Mouse (Mus musculus) heart, embryonic 13.5 days (tissue): ENCODE data around the gene Hic1. TPM values are rescaled to one million over a fixed set of nuclear protein-coding genes. Genes with fewer than 3 reads are reported as not detected.

ENCODE experiments used
- ATAC-seq: fragments of 200-750 bp; cut with Nextera tagmentation; 2 replicates; pipeline ENCODE4 v1.8.0; 2017; ENCODE audit warnings: moderate TSS enrichment; ENCODE audit not compliant: insufficient number of reproducible peaks, low FRiP score, low TSS enrichment; ENCODE audit errors: extremely low read depth
- H3K27ac ChIP-seq: fragments of 300-500 bp; sonication (generic); replicated peaks from 2 replicates; pipeline ENCODE4 v1.5.1; 2015; ENCODE audit warnings: moderate library complexity, mild to moderate bottlenecking, inconsistent platforms
- H3K27me3 ChIP-seq: fragments of 300-500 bp; sonication (generic); replicated peaks from 2 replicates; pipeline ENCODE4 v1.6.1; 2015; ENCODE audit warnings: mild to moderate bottlenecking, inconsistent platforms
- H3K36me3 ChIP-seq: fragments of 300-500 bp; sonication (generic); 2 replicates; pipeline ENCODE4 v1.6.1; 2015; ENCODE audit warnings: mild to moderate bottlenecking, inconsistent platforms
- H3K4me1 ChIP-seq: fragments of 300-500 bp; sonication (generic); 2 replicates; pipeline ENCODE4 v1.6.1; 2015; ENCODE audit warnings: inconsistent platforms
- H3K4me2 ChIP-seq: fragments of 300-500 bp; sonication (generic); 2 replicates; pipeline ENCODE4 v1.6.1; 2015; ENCODE audit warnings: inconsistent platforms, mild to moderate bottlenecking, moderate library complexity
- H3K4me3 ChIP-seq: fragments of 300-500 bp; sonication (generic); 2 replicates; pipeline ENCODE4 v1.5.1; 2015; ENCODE audit warnings: moderate library complexity, mild to moderate bottlenecking, inconsistent platforms
- H3K9ac ChIP-seq: fragments of 300-500 bp; sonication (generic); 2 replicates; pipeline ENCODE4 v1.6.1; 2015; ENCODE audit warnings: inconsistent platforms, mild to moderate bottlenecking, moderate library complexity
- H3K9me3 ChIP-seq: fragments of 300-500 bp; sonication (generic); 2 replicates; pipeline ENCODE4 v1.6.1; 2016; ENCODE audit warnings: inconsistent platforms
- WGBS: fragments of 180-500 bp; shearing (Covaris S2); methylation state at CpG from one replicate; pipeline ENCODE4 v1.1.7; 2015; ENCODE audit warnings: mixed read lengths; 5-methylcytosine and 5-hydroxymethylcytosine counted together
- polyA plus RNA-seq: library from polyadenylated mRNA; unstranded; fragments of >200 nt; fragmentation: Nextera tagmentation; extraction: Ambion mirVana; gene quantifications from 2 replicates; pipeline ENCODE4 v1.2.1, GENCODE M21; 2015

Gene Hic1
- polyA plus RNA-seq, 1 experiment from 2014 or later, result 9.4 TPM

DNA sequence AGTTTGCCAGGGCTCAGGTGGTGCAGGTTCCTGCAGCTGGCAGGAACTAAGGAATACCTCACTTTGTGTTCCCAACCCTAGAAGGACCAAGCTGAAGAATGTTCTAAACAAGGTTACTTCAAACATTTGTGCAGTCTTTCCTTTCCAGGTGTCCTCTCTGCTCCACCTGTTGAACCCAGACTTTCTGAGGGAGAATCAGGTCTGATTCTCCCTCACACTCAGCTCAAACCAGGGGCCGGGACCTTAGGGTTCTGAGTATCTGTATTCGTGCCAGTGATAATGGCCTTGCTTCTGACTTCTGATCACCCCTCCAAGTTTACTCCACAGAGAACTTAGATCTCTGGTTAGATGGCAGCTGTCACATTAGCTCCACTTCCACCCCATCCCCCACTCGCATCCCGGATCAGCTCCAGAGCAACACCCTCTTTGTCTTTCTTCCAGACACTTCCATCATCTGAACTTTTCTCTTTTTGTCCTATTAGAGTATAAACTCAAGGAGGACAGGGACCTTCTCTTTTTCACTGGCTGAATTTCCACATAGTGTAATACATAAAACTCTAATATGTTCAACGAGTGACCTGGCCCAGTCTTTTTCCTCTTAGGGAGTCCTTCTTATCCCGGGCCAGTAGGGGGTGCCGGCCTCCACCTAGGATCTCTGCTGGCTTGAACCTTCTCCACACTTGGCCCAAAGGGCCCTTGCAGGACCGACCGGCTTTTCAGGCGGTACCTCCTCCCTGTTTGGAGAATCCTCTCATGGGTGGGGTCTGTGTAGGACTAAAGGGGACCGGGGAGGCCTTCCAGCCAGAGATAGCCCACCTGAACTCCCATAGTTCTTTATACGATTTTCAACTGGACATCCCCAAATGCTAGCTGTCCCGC lies 23.3 kb upstream of the Hic1 start:
- ATAC-seq, result peak; percentile 29; the same call in 1 of the 2 replicates
- H3K4me2 ChIP-seq, result peak overlapping the region; percentile 89
- H3K4me1 ChIP-seq, result peaks cover 70% of the 10 kb centered on the region
- 22% methylated on average over 13 of the region's 13 CpGs for WGBS
- H3K4me3 ChIP-seq, result peak overlapping the region; percentile 70
- H3K9ac ChIP-seq, result peak overlapping the region; percentile 87
- no peaks in the 10 kb centered on the region for H3K36me3 ChIP-seq
- H3K27ac ChIP-seq, result peak overlapping the region; percentile 89
- H3K9me3 ChIP-seq, result no peaks in the 10 kb centered on the region
- H3K27me3 ChIP-seq, result peaks cover 58% of the 10 kb centered on the region

- H3K27ac ChIP-seq, result peak overlapping the region; percentile 36
- ATAC-seq, result no peak
Observed at GRCm38 (mm10) chr11:75191841-75192240, 22.5 kb upstream of the Hic1 start.

DNA sequence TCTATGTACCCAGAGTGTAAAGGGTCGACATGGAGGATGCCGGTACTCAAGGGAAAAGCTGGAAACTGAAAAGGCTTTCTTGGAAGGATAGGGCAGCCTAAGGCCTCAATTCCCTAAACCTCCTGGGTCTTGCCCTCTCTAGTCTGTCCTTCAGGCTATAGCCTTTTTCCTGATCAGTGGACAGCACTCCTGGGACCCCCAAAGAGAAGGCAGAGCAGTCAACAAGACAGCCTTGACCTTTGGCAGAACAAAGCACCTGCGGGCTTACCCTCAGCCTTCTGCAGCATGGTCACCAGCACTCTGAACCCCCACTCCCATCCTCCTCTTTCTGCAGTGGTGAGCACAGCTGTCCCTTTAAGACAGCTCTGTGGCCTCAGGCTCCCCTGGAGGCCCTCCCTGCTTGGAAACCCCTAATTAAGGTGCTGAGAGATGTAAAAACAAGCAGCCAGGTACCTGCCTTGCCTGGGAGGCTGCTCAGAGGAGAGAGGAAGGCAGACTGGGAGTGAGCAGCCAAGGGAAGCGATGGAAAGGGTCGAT lies 21.7 kb upstream of the Hic1 start, which contains the start of gene Dph1:
Dph1 (minus strand) TSS at position 337 of the 537 bp plus-strand sequence.
- peaks cover 68% of the 10 kb centered on the region for H3K4me1 ChIP-seq
- peaks cover 42% of the 10 kb centered on the region for H3K27me3 ChIP-seq
- H3K27ac ChIP-seq, result peak within 1 kb of the TSS; percentile 64
- 55% methylated on average over 5 of the region's 5 CpGs for WGBS
- peak within 1 kb of the TSS; percentile 89 for H3K9ac ChIP-seq
- peaks cover 1% of the 10 kb centered on the region; the same call in 1 of the 2 replicates for H3K36me3 ChIP-seq
- peak within 1 kb of the TSS; percentile 98 for H3K4me2 ChIP-seq
- peak within 1 kb of the TSS; percentile 95 for H3K4me3 ChIP-seq
- H3K9me3 ChIP-seq, result no peaks in the 10 kb centered on the region
- no peak for ATAC-seq

More at GRCm38 (mm10) chr11:75191841-75192240, 22.5 kb upstream of the Hic1 start:
- Histone ChIP-seq H3K4me1 (peaks cover 70% of the 10 kb centered on the region), H3K9ac (peak overlapping the region; percentile 40; the same call in 1 of the 2 replicates), H3K36me3 (no peaks in the 10 kb centered on the region), H3K9me3 (no peaks in the 10 kb centered on the region), H3K4me3 (no peak overlapping the region), H3K27me3 (peaks cover 51% of the 10 kb centered on the region), H3K4me2 (peak overlapping the region; percentile 18; the same call in 1 of the 2 replicates)
- 36% methylated on average over 6 of the region's 6 CpGs for WGBS

DNA sequence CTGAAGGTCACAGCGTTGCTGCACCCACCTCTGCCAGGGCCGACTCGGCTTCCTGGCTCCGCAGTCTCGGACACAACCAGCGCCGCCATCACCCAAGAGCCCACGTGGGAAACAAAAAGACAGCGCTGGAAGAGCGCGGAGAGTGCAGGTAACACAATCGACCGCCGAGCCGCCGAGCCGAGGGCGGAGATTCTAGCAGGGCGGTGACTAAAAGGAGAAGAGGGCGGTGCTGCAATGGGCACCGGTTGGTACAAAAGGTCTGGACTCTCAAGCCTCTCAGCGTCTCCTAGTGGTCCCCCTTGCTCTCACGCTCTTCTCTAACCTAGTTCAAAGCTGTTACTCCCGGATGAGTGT lies 21.0 kb upstream of the Hic1 start:
- peak; percentile 35; the same call in 1 of the 2 replicates for ATAC-seq
- peak overlapping the region; percentile 95 for H3K4me3 ChIP-seq
- H3K27me3 ChIP-seq, result peaks cover 36% of the 10 kb centered on the region
- peaks cover 62% of the 10 kb centered on the region for H3K4me1 ChIP-seq
- H3K9me3 ChIP-seq, result no peaks in the 10 kb centered on the region
- H3K27ac ChIP-seq, result peak overlapping the region; percentile 64
- WGBS, result under 1% methylated on average over 24 of the region's 24 CpGs
- H3K4me2 ChIP-seq, result peak overlapping the region; percentile 98
- H3K9ac ChIP-seq, result peak overlapping the region; percentile 89
- peaks cover 8% of the 10 kb centered on the region; the same call in 1 of the 2 replicates for H3K36me3 ChIP-seq

GRCm38 (mm10) chr11:75189713-75190370 lies 20.5 kb upstream of the Hic1 start:
- Histone ChIP-seq H3K27ac (peak overlapping the region; percentile 51), H3K4me3 (peak overlapping the region; percentile 95)
- WGBS, result under 1% methylated on average over 22 of the region's 22 CpGs

DNA sequence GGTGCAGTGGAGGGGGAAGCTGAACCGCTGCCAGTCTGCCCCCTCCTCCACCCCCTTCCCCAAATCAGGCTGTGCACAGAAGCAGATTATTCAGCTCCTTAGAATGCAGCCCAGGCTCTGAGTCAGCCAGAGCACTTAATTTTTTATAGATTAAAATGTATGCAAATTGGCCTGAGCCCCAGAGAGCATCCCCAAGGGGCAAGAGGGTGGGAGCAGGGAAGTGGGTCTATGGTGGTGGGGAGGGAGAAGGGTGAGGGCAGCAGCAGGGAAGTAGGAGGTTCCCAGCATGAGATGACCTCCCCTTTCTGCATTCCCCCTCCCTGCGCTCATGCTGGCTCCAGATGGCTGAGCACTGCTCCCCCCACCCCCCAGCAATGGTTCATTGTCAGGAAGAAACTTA lies 15.7 kb upstream of the Hic1 start:
- Histone ChIP-seq H3K4me1 (peaks cover 14% of the 10 kb centered on the region), H3K9ac (no peak overlapping the region), H3K4me2 (no peak overlapping the region), H3K27ac (no peak overlapping the region), H3K36me3 (peaks cover 58% of the 10 kb centered on the region), H3K9me3 (no peaks in the 10 kb centered on the region), H3K27me3 (no peaks in the 10 kb centered on the region), H3K4me3 (no peak overlapping the region)
- 67% methylated on average over 2 of the region's 2 CpGs for WGBS
- ATAC-seq, result no peak

More at GRCm38 (mm10) chr11:75189713-75190370, 20.5 kb upstream of the Hic1 start:
- Histone ChIP-seq H3K4me2 (peak overlapping the region; percentile 98), H3K36me3 (peaks cover 11% of the 10 kb centered on the region; the same call in 1 of the 2 replicates), H3K27me3 (peaks cover 31% of the 10 kb centered on the region), H3K4me1 (peaks cover 57% of the 10 kb centered on the region), H3K9ac (peak overlapping the region; percentile 89), H3K9me3 (no peaks in the 10 kb centered on the region)
- no peak for ATAC-seq

GRCm38 (mm10) chr11:75184573-75184972 lies 15.3 kb upstream of the Hic1 start:
- no peak overlapping the region for H3K4me3 ChIP-seq
- no peak overlapping the region for H3K27ac ChIP-seq
- 89% methylated on average over 5 of the region's 5 CpGs for WGBS
- no peaks in the 10 kb centered on the region for H3K27me3 ChIP-seq
- ATAC-seq, result no peak
- H3K9ac ChIP-seq, result no peak overlapping the region
- no peaks in the 10 kb centered on the region for H3K9me3 ChIP-seq
- peaks cover 14% of the 10 kb centered on the region for H3K4me1 ChIP-seq
- H3K4me2 ChIP-seq, result no peak overlapping the region
- peaks cover 58% of the 10 kb centered on the region for H3K36me3 ChIP-seq

- Histone ChIP-seq H3K36me3 (peaks cover 58% of the 10 kb centered on the region), H3K4me2 (no peak overlapping the region), H3K4me1 (peaks cover 14% of the 10 kb centered on the region), H3K27me3 (no peaks in the 10 kb centered on the region), H3K9me3 (no peaks in the 10 kb centered on the region), H3K9ac (no peak overlapping the region), H3K4me3 (no peak overlapping the region), H3K27ac (no peak overlapping the region)
- ATAC-seq, result no peak
- WGBS, result 78% methylated on average over 2 of the region's 2 CpGs
Observed at GRCm38 (mm10) chr11:75183917-75184570, 14.7 kb upstream of the Hic1 start.

DNA sequence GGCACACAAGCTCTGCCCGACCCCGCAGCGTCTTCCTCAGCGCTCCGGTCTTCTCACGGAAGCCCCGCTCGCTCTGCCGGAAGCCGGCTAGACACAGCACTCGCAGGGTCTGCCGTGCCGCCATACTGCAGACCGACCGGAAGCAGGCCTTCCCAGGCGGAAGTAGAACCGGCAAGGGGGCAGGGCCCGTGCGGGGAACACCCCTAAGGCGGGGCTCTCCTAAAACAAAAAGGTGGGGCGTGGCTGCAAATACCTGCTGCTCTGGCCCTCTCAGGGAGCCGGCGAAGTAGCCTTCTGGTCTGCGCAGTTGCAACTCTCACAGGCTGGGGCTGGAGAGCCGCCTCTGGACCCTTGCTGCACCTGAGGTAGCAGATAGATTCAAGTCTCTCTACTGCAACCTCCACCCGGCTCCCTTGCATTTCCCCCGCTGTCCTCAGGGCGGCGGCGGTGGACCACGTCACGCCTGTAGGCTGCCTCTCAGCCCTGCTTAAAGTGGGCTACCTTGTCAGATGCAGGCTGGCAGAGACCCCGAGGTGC lies 9.4 kb upstream of the Hic1 start, which contains the start of gene Ovca2:
Ovca2 (minus strand) TSS at position 164 of the 537 bp plus-strand sequence.
- H3K4me2 ChIP-seq, result peak within 1 kb of the TSS; percentile 82
- H3K4me1 ChIP-seq, result peaks cover 23% of the 10 kb centered on the region
- ATAC-seq, result peak; percentile 80
- peak within 1 kb of the TSS; percentile 78 for H3K27ac ChIP-seq
- peaks cover 17% of the 10 kb centered on the region for H3K27me3 ChIP-seq
- WGBS, result under 1% methylated on average over 33 of the region's 33 CpGs
- H3K9me3 ChIP-seq, result no peaks in the 10 kb centered on the region
- peak within 1 kb of the TSS; percentile 87 for H3K9ac ChIP-seq
- H3K36me3 ChIP-seq, result peaks cover 56% of the 10 kb centered on the region
- H3K4me3 ChIP-seq, result peak within 1 kb of the TSS; percentile 74

DNA sequence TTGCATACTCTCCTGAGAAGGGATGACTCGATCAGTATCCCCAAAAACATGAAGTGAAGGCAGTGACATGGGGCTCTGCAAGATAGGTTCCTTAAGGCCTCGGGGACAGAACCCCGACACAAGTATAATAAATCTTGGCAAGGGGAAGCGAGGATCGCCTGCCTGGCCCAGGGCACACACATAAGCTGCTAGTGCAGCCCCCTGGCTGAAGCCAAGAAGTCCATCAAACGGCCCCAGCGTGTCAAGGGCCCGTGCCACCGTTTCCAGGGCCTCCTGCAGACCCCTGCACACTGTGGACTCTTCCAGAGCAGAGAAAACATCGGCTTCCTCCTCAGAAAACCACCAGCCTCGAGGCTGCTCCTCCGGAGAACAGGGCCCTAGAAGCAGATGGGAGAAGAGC lies 8.7 kb upstream of the Hic1 start:
- Histone ChIP-seq H3K27me3 (peaks cover 24% of the 10 kb centered on the region), H3K9me3 (no peaks in the 10 kb centered on the region), H3K4me1 (peaks cover 29% of the 10 kb centered on the region), H3K9ac (peak overlapping the region; percentile 87), H3K4me3 (peak overlapping the region; percentile 74), H3K4me2 (peak overlapping the region; percentile 82), H3K27ac (peak overlapping the region; percentile 78; the same call in 1 of the 2 replicates), H3K36me3 (peaks cover 49% of the 10 kb centered on the region)
- WGBS, result 49% methylated on average over 12 of the region's 12 CpGs
- no peak for ATAC-seq
